Mouse (Mus musculus) heart, embryonic 13.5 days (tissue): Measurements from ENCODE around the gene Dnase1l2. TPM values are rescaled to one million over a fixed set of nuclear protein-coding genes. Genes with fewer than 3 reads are reported as not detected.

ENCODE experiments used
- ATAC-seq: fragments of 200-750 bp; cut with Nextera tagmentation; 2 replicates; pipeline ENCODE4 v1.8.0; 2017; ENCODE audit warnings: moderate TSS enrichment; ENCODE audit not compliant: insufficient number of reproducible peaks, low FRiP score, low TSS enrichment; ENCODE audit errors: extremely low read depth
- H3K27ac ChIP-seq: fragments of 300-500 bp; sonication (generic); replicated peaks from 2 replicates; pipeline ENCODE4 v1.5.1; 2015; ENCODE audit warnings: moderate library complexity, mild to moderate bottlenecking, inconsistent platforms
- H3K27me3 ChIP-seq: fragments of 300-500 bp; sonication (generic); replicated peaks from 2 replicates; pipeline ENCODE4 v1.6.1; 2015; ENCODE audit warnings: mild to moderate bottlenecking, inconsistent platforms
- H3K36me3 ChIP-seq: fragments of 300-500 bp; sonication (generic); 2 replicates; pipeline ENCODE4 v1.6.1; 2015; ENCODE audit warnings: mild to moderate bottlenecking, inconsistent platforms
- H3K4me1 ChIP-seq: fragments of 300-500 bp; sonication (generic); 2 replicates; pipeline ENCODE4 v1.6.1; 2015; ENCODE audit warnings: inconsistent platforms
- H3K4me2 ChIP-seq: fragments of 300-500 bp; sonication (generic); 2 replicates; pipeline ENCODE4 v1.6.1; 2015; ENCODE audit warnings: inconsistent platforms, mild to moderate bottlenecking, moderate library complexity
- H3K4me3 ChIP-seq: fragments of 300-500 bp; sonication (generic); 2 replicates; pipeline ENCODE4 v1.5.1; 2015; ENCODE audit warnings: moderate library complexity, mild to moderate bottlenecking, inconsistent platforms
- H3K9ac ChIP-seq: fragments of 300-500 bp; sonication (generic); 2 replicates; pipeline ENCODE4 v1.6.1; 2015; ENCODE audit warnings: inconsistent platforms, mild to moderate bottlenecking, moderate library complexity
- H3K9me3 ChIP-seq: fragments of 300-500 bp; sonication (generic); 2 replicates; pipeline ENCODE4 v1.6.1; 2016; ENCODE audit warnings: inconsistent platforms
- WGBS: fragments of 180-500 bp; shearing (Covaris S2); methylation state at CpG from one replicate; pipeline ENCODE4 v1.1.7; 2015; ENCODE audit warnings: mixed read lengths; 5-methylcytosine and 5-hydroxymethylcytosine counted together
- polyA plus RNA-seq: library from polyadenylated mRNA; unstranded; fragments of >200 nt; fragmentation: Nextera tagmentation; extraction: Ambion mirVana; gene quantifications from 2 replicates; pipeline ENCODE4 v1.2.1, GENCODE M21; 2015

The Dnase1l2 gene
- polyA plus RNA-seq, 1 experiment from 2014 or later: 1.5 TPM

DNA sequence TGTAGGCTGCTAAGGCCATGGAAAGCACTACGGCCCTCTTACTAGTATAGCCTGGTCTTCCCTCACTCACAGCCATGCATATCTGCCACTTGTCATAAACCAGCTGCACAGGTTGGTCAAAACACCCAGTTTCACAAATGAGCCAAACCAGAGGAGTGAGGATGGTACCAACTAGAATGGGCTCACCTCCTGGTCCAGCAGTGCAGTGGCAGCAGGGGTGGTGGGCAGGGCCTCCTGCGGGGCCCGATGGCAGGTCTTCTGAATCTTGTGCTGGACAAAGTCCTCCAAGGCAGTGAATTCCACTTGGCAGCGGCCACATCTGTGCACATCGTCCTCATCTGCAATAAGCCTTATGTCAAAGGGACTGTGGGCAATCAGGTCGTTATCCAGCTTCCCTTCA lies 8.3 kb upstream of the Dnase1l2 start:
- no peak overlapping the region for H3K4me3 ChIP-seq
- H3K27ac ChIP-seq: no peak overlapping the region
- peaks cover 56% of the 10 kb centered on the region for H3K36me3 ChIP-seq
- H3K4me1 ChIP-seq: peaks cover 20% of the 10 kb centered on the region
- no peaks in the 10 kb centered on the region for H3K9me3 ChIP-seq
- WGBS: 92% methylated on average over 6 of the region's 6 CpGs
- H3K4me2 ChIP-seq: no peak overlapping the region
- no peaks in the 10 kb centered on the region for H3K27me3 ChIP-seq
- ATAC-seq: no peak
- no peak overlapping the region for H3K9ac ChIP-seq

DNA sequence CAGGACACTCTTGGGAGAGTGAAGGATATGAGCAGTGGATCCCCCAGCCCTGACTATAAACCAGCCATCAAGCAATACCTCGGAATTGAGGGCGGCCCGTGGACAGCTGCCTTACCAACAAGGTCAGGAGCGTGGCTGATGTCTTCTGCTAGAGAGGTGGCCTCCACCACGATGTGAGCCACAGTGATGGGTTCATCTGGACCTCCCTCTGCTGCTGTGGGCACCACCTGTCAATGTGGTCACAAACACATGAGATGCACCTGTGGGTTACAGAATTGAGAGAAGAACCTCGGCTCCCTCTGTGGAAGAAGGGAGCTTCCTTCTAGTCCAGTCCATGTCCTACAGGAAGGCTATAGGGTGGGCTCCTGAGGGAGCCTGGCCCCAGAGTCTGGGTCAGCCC lies 6.6 kb upstream of the Dnase1l2 start:
- no peak overlapping the region for H3K4me3 ChIP-seq
- 87% methylated on average over 6 of the region's 6 CpGs for WGBS
- no peak overlapping the region for H3K9ac ChIP-seq
- no peaks in the 10 kb centered on the region for H3K9me3 ChIP-seq
- H3K36me3 ChIP-seq: peaks cover 74% of the 10 kb centered on the region
- no peak for ATAC-seq
- peaks cover 14% of the 10 kb centered on the region for H3K4me1 ChIP-seq
- H3K27ac ChIP-seq: no peak overlapping the region
- H3K27me3 ChIP-seq: no peaks in the 10 kb centered on the region
- H3K4me2 ChIP-seq: no peak overlapping the region

DNA sequence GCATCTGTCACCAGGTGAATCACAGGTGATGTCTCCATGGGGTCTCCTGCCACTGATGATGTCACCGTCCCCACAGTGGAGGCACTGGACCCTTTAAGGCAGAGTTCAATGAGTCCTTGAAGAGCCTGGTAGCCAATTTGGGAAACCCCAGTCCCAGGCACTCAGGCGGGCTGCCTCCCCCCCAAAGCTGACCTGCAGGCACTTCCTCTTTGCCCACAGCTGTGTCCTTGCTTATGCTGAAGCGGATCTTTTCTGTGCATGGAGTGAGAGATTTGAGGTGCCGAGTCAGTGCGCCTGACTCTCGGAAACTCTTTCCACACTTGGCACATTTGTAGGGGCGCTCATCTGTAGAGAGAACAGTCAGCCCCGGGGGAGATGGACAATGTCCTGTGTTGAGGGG lies 3.7 kb upstream of the Dnase1l2 start:
- H3K4me3 ChIP-seq: no peak overlapping the region
- no peak overlapping the region for H3K9ac ChIP-seq
- WGBS: 89% methylated on average over 8 of the region's 8 CpGs
- H3K4me1 ChIP-seq: no peaks in the 10 kb centered on the region; the same call in 1 of the 2 replicates
- no peaks in the 10 kb centered on the region for H3K9me3 ChIP-seq
- H3K4me2 ChIP-seq: no peak overlapping the region
- H3K27ac ChIP-seq: no peak overlapping the region
- no peak for ATAC-seq
- H3K27me3 ChIP-seq: no peaks in the 10 kb centered on the region
- H3K36me3 ChIP-seq: peaks cover 99% of the 10 kb centered on the region

DNA sequence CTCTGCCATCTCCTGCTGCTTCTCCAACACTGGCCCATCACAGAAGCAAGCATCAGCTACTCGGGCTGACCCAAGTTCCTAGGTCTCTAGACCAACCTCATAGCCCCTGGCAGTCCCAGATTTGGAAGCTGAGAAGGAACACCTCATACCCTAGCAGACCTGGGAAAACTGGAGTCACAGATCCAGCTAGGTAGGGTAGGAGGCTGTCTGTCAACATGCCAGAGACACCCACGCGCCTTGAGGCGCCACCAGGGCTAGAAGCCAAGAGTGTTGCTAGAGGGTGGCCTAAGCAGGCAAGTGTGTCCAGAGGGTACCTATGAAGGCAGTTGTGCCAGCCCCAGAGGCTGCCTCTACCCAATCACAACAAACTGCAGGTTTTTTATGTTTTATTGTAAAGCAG lies 504 bp upstream of the Dnase1l2 start:
- H3K4me1 ChIP-seq: no peaks in the 10 kb centered on the region
- H3K9me3 ChIP-seq: no peaks in the 10 kb centered on the region
- no peak overlapping the region for H3K4me2 ChIP-seq
- no peak overlapping the region for H3K9ac ChIP-seq
- no peak for ATAC-seq
- H3K4me3 ChIP-seq: no peak overlapping the region
- H3K27me3 ChIP-seq: no peaks in the 10 kb centered on the region
- H3K36me3 ChIP-seq: peaks cover 98% of the 10 kb centered on the region
- WGBS: 78% methylated on average over 4 of the region's 4 CpGs
- H3K27ac ChIP-seq: no peak overlapping the region

DNA sequence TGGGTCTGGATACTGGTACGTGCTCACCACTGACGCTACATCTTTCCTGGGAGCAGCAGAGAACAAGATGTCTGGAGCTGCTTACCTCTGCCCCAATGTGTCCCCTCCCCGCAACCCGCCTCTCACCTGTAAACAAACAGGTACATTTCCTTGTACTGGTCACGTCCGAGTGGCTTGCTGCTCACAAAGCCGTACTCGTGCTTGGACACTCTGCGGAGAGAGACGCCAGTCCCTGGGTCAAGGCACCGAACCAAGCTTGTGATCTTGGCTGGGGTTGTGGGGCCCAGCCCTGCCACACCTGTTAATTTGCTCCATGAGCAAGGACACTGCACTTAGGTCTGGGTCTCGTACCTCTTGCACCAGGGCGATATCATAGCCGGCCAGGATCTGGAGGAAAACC lies 798 bp downstream of the Dnase1l2 start:
- no peak overlapping the region for H3K4me2 ChIP-seq
- H3K27ac ChIP-seq: no peak overlapping the region
- WGBS: 83% methylated on average over 14 of the region's 14 CpGs
- ATAC-seq: no peak
- H3K4me3 ChIP-seq: no peak overlapping the region
- H3K4me1 ChIP-seq: no peaks in the 10 kb centered on the region
- peaks cover 98% of the 10 kb centered on the region for H3K36me3 ChIP-seq
- no peaks in the 10 kb centered on the region for H3K9me3 ChIP-seq
- H3K27me3 ChIP-seq: no peaks in the 10 kb centered on the region
- no peak overlapping the region for H3K9ac ChIP-seq

DNA sequence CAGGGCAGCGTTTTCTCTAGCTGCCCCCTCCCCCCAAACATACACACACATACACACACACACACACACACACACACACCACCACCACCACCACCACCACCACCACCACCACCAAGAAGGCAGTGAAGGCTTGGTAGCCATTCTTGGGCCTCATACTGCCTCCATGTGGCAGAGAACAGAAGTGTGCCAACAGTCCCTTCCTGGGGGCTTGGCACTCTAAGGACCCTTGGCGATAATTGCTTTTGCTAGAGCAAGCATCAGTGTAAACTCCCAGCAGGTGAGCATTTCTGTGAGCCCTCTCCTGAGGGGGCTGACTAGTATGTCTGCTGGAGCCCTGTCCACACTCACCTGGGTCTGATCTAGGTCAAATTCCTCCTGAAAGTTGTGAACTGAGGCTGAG lies 1.8 kb downstream of the Dnase1l2 start:
- Histone ChIP-seq H3K4me1 (no peaks in the 10 kb centered on the region), H3K36me3 (peaks cover 98% of the 10 kb centered on the region), H3K27me3 (no peaks in the 10 kb centered on the region), H3K9me3 (no peaks in the 10 kb centered on the region), H3K4me2 (no peak overlapping the region), H3K4me3 (no peak overlapping the region), H3K9ac (no peak overlapping the region), H3K27ac (no peak overlapping the region)
- ATAC-seq: no peak
- 46% methylated on average over 2 of the region's 2 CpGs for WGBS

DNA sequence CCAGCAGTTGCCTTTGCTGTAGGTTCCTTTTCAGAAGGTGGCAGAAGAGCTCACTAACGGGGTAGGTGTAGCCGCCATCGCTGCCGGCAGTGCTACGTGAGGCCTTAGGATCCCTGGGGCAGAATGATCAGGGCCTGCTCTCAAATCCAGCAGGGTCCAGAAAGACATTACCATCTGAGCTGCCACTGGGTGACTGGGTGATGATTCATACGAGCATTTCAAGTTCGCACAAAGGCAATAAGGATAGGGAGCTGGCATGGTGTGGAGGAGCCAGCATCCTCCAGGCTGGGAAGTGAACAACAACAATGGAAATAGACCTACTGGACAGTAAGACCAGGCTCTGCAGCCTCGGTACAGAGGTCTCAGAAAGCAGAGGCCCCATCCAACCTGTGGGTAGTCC lies 2.5 kb downstream of the Dnase1l2 start:
- 86% methylated on average over 8 of the region's 8 CpGs for WGBS
- no peak for ATAC-seq
- Histone ChIP-seq H3K4me1 (no peaks in the 10 kb centered on the region), H3K4me2 (no peak overlapping the region), H3K36me3 (peaks cover 98% of the 10 kb centered on the region), H3K9ac (no peak overlapping the region), H3K27ac (no peak overlapping the region), H3K9me3 (no peaks in the 10 kb centered on the region), H3K27me3 (no peaks in the 10 kb centered on the region), H3K4me3 (no peak overlapping the region)

DNA sequence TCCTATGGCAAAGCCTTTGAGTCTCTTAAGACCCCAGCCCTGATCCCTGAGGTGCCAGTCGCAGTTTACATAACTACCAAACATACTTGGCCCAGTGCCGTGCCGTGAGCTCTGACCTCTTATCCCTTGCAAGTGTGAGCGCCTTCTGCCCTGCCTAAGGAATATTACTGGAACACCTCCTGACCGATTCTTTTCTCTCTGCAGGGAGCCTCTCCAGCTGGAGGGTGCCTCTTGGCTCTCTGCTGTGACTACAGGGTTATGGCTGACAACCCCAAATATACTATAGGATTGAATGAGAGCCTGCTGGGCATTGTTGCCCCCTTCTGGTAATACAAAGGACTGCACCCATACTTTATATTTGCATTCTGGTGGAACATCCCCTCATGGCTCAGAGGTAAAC lies 5.9 kb downstream of the Dnase1l2 start:
- Histone ChIP-seq H3K27ac (no peak overlapping the region), H3K9ac (no peak overlapping the region), H3K36me3 (peaks cover 91% of the 10 kb centered on the region), H3K4me2 (no peak overlapping the region), H3K27me3 (no peaks in the 10 kb centered on the region), H3K4me3 (no peak overlapping the region), H3K4me1 (no peaks in the 10 kb centered on the region), H3K9me3 (no peaks in the 10 kb centered on the region)
- WGBS: 78% methylated on average over 5 of the region's 5 CpGs
- ATAC-seq: no peak

DNA sequence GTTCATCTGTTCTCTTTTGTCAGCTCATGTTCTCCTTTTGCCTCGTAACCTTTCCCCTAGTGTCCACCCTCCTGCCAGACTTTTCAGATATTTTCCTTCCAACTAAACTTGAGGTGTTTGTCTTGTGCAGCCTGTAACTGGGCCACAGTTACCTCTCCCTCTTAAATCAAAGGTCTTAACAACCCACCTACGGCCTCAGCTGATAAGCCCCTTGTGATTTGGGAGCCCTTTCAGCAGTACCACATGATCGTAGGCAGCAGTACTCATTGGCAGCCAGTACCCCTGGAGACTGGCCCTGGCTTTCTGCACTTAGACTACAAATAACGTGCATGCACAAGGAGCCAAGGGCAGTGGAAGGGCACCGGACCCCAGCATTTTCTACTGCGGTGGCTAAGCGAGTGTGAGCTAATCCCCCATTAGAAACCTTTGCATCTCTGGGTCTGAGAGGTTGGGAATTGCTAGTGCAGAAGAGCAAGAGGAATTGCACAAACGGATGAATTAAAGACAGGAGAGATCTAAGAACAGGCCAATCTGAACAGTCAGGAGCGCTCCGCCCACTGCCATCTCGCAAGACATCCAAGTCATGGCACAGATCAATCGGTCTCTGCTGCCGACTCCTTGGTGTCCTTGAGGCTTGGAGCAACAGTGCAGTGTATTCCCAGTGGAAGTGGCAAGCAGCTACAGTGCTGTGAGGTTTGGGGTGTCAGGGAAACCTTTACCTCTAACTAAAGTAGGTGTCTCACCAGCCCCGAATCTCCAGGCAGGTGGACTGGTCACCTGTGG lies 13.5 kb downstream of the Dnase1l2 start:
- Histone ChIP-seq H3K27me3 (no peaks in the 10 kb centered on the region), H3K27ac (peak overlapping the region; percentile 88), H3K9me3 (no peaks in the 10 kb centered on the region), H3K36me3 (peaks cover 42% of the 10 kb centered on the region), H3K4me1 (peaks cover 39% of the 10 kb centered on the region), H3K4me2 (peak overlapping the region; percentile 59), H3K4me3 (peak overlapping the region; percentile 18), H3K9ac (peak overlapping the region; percentile 72)
- ATAC-seq: no peak
- WGBS: 55% methylated on average over 14 of the region's 14 CpGs

DNA sequence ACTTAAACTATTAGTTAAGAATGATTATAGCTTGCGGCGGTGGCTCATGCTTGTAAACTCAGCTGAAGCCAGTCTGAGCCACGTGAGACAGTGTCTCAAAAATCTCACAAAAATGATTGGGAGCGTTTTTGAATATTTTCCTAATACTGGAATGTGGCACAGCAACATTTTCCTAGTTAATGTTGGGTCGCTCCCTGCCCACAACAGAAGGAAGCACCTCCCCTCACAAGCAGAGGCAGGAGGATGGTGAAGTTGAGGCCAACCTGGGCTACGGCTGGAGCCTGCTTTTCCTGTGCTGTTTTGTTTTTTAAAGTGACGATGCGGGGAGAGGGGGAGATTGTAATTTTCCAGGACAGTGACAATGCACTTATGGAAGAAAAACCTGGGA lies 15.7 kb downstream of the Dnase1l2 start:
- no peak for ATAC-seq
- peak overlapping the region; percentile 97 for H3K9ac ChIP-seq
- H3K4me2 ChIP-seq: peak overlapping the region; percentile 79
- H3K27ac ChIP-seq: peak overlapping the region; percentile 99
- peaks cover 39% of the 10 kb centered on the region for H3K4me1 ChIP-seq
- peak overlapping the region; percentile 86 for H3K4me3 ChIP-seq
- peaks cover 48% of the 10 kb centered on the region for H3K36me3 ChIP-seq
- WGBS: 3% methylated on average over 8 of the region's 8 CpGs
- no peaks in the 10 kb centered on the region for H3K27me3 ChIP-seq
- H3K9me3 ChIP-seq: no peaks in the 10 kb centered on the region

DNA sequence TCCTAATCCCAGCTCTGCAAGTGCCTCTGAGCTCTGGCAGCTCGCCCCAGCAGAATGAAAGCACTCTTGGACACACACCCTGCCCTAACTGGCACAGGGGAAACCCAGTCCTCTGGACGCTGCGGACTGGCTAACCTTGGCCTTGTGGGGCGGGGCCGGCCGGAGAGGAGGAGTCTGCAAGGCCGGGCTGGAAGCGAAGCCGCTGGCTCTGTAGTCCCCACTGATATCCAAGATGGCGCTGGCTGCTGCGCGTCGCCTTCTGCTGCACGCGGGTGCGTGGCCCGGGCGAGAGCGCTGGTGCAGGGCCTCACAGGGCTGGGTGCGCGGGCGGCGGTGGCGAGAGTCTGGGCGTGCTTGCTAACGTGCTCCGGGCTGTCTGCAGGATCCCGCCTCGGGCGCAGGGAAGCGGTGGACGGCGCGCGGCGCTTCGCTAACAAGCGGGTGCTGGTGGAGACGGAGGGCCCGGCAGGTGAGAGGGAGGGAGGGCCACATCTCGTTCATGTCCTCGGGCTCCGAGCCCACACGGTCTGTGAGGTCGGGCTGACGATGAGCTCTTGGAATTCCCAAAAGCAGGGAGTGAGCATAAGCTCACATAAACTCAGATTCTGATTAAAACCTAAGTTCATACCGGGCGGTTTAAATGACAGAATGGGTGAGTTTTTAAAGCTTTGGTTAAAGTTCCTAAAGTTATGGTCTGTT lies 16.3 kb downstream of the Dnase1l2 start, which contains the start of gene Eci1:
Gene Eci1 (plus strand): TSS at position 171 of the 699 bp plus-strand sequence.
- Histone ChIP-seq H3K9ac (peak within 1 kb of the TSS; percentile 97), H3K27ac (peak within 1 kb of the TSS; percentile 99), H3K9me3 (no peaks in the 10 kb centered on the region), H3K27me3 (no peaks in the 10 kb centered on the region), H3K4me1 (peaks cover 39% of the 10 kb centered on the region), H3K4me3 (peak within 1 kb of the TSS; percentile 86), H3K4me2 (peak within 1 kb of the TSS; percentile 79), H3K36me3 (peaks cover 50% of the 10 kb centered on the region)
- WGBS: 1% methylated on average over 44 of the region's 48 CpGs
- ATAC-seq: peak; percentile 95
